Mouse (Mus musculus) small intestine, adult 2 months (tissue): ENCODE measurements around the gene Dnaaf5. TPM values are rescaled to one million over a fixed set of nuclear protein-coding genes. Genes with fewer than 3 reads are reported as not detected.

Source experiments
- H3K27ac ChIP-seq: fragments of 200-500 bp; 2 replicates; pipeline ENCODE4 v1.5.1; 2012; ENCODE audit warnings: low read depth, low read length, control low read depth, inconsistent platforms; ENCODE audit not compliant: insufficient read depth
- H3K27me3 ChIP-seq: fragments of 200-500 bp; 2 replicates; pipeline ENCODE4 v1.6.1; 2012; ENCODE audit warnings: mild to moderate bottlenecking, moderate library complexity, low read length, inconsistent platforms; ENCODE audit not compliant: control insufficient read depth, insufficient read depth
- H3K36me3 ChIP-seq: fragments of 200-500 bp; 2 replicates; pipeline ENCODE4 v1.6.1; 2012; ENCODE audit warnings: mild to moderate bottlenecking, low read length, control low read depth, inconsistent platforms; ENCODE audit not compliant: control insufficient read depth, insufficient read depth
- H3K4me1 ChIP-seq: fragments of 200-500 bp; 2 replicates; pipeline ENCODE4 v1.6.1; 2012; ENCODE audit warnings: low read length, inconsistent platforms, mixed read lengths; ENCODE audit not compliant: control insufficient read depth, insufficient read depth, insufficient read length
- H3K4me3 ChIP-seq: fragments of 200-500 bp; 2 replicates; pipeline ENCODE4 v1.5.1; 2012; ENCODE audit warnings: low read depth, mild to moderate bottlenecking, control low read depth, inconsistent platforms, low read length, moderate library complexity
- CTCF ChIP-seq: fragments of 200-500 bp; IDR thresholded peaks from 2 replicates; pipeline ENCODE4 v1.5.1; 2012; ENCODE audit warnings: low read depth, mild to moderate bottlenecking, control low read depth, inconsistent platforms, low read length, moderate library complexity, mixed read lengths; ENCODE audit not compliant: insufficient replicate concordance, insufficient read length; ENCODE audit errors: extremely low read depth
- POLR2A ChIP-seq: fragments of 200-500 bp; IDR thresholded peaks from 2 replicates; pipeline ENCODE4 v1.6.1; 2012; ENCODE audit warnings: low read depth, mild to moderate bottlenecking, control low read depth, inconsistent platforms, low read length, moderate library complexity
- WGBS: fragments of 180-500 bp; shearing (Covaris S2); methylation state at CpG from one replicate; pipeline ENCODE4 v1.1.7; 2018; 5-methylcytosine and 5-hydroxymethylcytosine counted together
- polyA plus RNA-seq: library from polyadenylated mRNA; depleted of rRNA; stranded (reverse); fragments of >200 nt; gene quantifications from 2 replicates; pipeline ENCODE4 v1.2.3, GENCODE M21; 2012; rRNA removed

The Dnaaf5 gene
- polyA plus RNA-seq, 1 experiment = 16.4 TPM

DNA sequence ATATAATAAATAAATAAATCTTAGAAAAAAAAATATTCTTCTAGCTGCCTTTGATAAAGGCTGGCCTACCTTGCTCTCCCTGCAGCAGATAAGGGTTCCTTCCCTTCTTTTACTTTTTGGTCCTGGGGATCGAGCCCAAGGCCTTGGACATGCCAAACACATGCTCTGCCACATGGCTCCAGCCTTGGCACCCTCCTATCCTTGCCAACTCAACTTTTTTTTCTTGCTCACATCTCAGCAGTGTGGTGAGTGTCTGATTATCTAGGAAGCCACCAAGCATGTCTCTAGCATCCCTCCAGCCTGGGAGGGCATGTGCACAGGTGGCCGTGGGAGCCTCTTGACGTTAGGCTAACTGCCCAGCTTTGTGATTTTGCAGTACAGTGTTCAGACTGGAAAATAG, 78.3 kb downstream of the Dnaaf5 start:
- TF ChIP-seq POLR2A = no peak
- WGBS = 96% methylated on average over 3 of the region's 3 CpGs

DNA sequence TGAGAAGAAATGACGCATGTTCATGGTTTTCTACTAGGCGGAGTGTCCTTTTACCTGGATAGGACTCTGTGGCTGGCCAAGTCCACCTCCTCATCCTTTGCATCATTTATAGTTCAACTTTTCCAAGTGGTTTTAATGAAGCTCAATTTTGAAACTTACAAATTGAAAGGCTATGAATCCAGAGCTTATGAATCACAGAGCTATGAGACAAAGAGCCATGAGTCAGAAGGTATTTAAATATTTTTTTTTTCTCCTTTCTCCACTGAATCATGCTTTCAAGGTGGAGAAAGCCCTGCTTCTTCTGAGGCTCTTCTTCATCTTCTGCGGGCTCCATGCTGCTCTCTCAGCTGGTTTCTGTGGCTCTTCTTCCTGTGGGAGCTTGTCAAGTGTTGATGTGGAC, 79.7 kb downstream of the Dnaaf5 start:
- H3K36me3 ChIP-seq = peaks cover 55% of the 10 kb centered on the region
- H3K27ac ChIP-seq = no peak overlapping the region
- no peaks in the 10 kb centered on the region for H3K27me3 ChIP-seq
- TF ChIP-seq CTCF (no peak), POLR2A (no peak)
- H3K4me3 ChIP-seq = no peak overlapping the region
- H3K4me1 ChIP-seq = peaks cover 5% of the 10 kb centered on the region
- 95% methylated on average over 3 of the region's 3 CpGs for WGBS

More for the DNA sequence above, 78.3 kb downstream of the Dnaaf5 start:
- H3K27ac ChIP-seq = peak overlapping the region; percentile 50
- peaks cover 52% of the 10 kb centered on the region for H3K36me3 ChIP-seq
- no peak overlapping the region for H3K4me3 ChIP-seq
- H3K27me3 ChIP-seq = no peaks in the 10 kb centered on the region
- H3K4me1 ChIP-seq = peaks cover 5% of the 10 kb centered on the region

DNA sequence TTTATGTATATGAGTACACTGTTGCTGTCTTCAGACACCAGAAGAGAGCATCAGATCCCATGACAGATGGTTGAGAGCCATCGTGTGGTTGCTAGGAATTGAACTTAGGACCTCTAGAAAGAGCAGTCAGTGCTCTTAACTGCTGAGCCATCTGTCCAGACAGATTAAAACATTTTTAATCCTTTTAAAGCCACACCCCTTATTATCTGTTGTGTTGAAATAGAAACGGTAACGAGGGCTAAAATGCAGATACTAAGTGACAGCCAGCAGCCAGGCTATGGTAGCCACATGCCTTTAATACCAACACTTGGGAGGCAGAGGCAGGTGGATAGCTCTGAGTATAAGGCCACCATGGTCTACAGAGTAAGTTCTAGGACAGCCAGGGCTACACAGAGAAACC, 82.1 kb downstream of the Dnaaf5 start:
- Histone ChIP-seq H3K4me3 (no peak overlapping the region), H3K36me3 (peaks cover 62% of the 10 kb centered on the region), H3K27ac (no peak overlapping the region), H3K4me1 (peaks cover 3% of the 10 kb centered on the region; the same call in 1 of the 2 replicates), H3K27me3 (no peaks in the 10 kb centered on the region)
- 66% methylated on average over 3 of the region's 3 CpGs for WGBS
- no peak for TF ChIP-seq CTCF
- TF ChIP-seq POLR2A = no peak

DNA sequence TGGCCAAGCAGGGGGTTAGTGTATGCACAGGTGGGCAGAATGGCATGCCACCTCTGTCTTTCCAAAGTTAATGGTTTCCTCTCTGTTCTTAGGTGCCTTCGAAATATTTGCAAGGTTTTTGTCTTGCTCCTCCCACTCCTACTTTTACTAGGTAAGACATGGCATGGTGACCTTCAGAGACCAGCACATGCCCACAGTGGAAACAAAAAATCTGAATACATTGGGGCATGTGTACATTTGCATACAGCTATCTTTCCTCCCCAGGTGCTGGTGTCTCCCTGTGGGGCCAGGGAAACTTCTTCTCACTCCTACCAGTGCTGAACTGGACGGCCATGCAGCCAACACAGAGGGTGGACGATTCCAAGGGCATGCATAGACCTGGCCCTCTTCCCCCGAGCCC, 84.4 kb downstream of the Dnaaf5 start:
- H3K4me1 ChIP-seq = no peaks in the 10 kb centered on the region
- H3K27ac ChIP-seq = no peak overlapping the region
- 90% methylated on average over 4 of the region's 4 CpGs for WGBS
- H3K4me3 ChIP-seq = no peak overlapping the region
- peaks cover 72% of the 10 kb centered on the region for H3K36me3 ChIP-seq
- no peak for TF ChIP-seq CTCF
- TF ChIP-seq POLR2A = no peak
- H3K27me3 ChIP-seq = no peaks in the 10 kb centered on the region

Other genes starting within 250 kb of the Dnaaf5 start
- gene Pdgfa, start 152.9 kb upstream of the Dnaaf5 start, polyA plus RNA-seq = 39.7 and 74.2 TPM in 2 replicates
- 2.2 and 3.8 TPM in 2 replicates for gene Prkar1b, start 222 bp upstream of the Dnaaf5 start, polyA plus RNA-seq
- 15.4 and 27.5 TPM in 2 replicates for gene Sun1, start 50.4 kb downstream of the Dnaaf5 start, polyA plus RNA-seq
- 82.6 and 240 TPM in 2 replicates for gene Get4, start 102.1 kb downstream of the Dnaaf5 start, polyA plus RNA-seq
- 57.8 and 234 TPM in 2 replicates for gene Adap1, start 175.4 kb downstream of the Dnaaf5 start, polyA plus RNA-seq
- gene Cox19, start 201.2 kb downstream of the Dnaaf5 start, polyA plus RNA-seq = 58.8 and 104 TPM in 2 replicates
- gene Cyp2w1, start 202.4 kb downstream of the Dnaaf5 start, polyA plus RNA-seq = 0.32 and 2.0 TPM in 2 replicates
- gene Gpr146, start 227.5 kb downstream of the Dnaaf5 start, polyA plus RNA-seq = 4.0 and 6.8 TPM in 2 replicates